Mouse (Mus musculus) spleen, adult 10 weeks (tissue): ENCODE results near the gene Tsc22d3. TPM values are rescaled to one million over a fixed set of nuclear protein-coding genes. Genes with fewer than 3 reads are reported as not detected.

Source experiments
- polyA plus RNA-seq: library from polyadenylated mRNA; stranded (reverse); fragments of 350-450 nt; fragmentation: Illumina TruSeq; extraction: RNeasy Lipid Tissue Mini Kit (QIAGEN cat#74804); gene quantifications from one replicate; pipeline ENCODE4 v1.2.3, GENCODE M21; 2015; ENCODE audit warnings: low replicate concordance; ENCODE audit not compliant: insufficient read depth

The Tsc22d3 gene
- 319 TPM for polyA plus RNA-seq

DNA sequence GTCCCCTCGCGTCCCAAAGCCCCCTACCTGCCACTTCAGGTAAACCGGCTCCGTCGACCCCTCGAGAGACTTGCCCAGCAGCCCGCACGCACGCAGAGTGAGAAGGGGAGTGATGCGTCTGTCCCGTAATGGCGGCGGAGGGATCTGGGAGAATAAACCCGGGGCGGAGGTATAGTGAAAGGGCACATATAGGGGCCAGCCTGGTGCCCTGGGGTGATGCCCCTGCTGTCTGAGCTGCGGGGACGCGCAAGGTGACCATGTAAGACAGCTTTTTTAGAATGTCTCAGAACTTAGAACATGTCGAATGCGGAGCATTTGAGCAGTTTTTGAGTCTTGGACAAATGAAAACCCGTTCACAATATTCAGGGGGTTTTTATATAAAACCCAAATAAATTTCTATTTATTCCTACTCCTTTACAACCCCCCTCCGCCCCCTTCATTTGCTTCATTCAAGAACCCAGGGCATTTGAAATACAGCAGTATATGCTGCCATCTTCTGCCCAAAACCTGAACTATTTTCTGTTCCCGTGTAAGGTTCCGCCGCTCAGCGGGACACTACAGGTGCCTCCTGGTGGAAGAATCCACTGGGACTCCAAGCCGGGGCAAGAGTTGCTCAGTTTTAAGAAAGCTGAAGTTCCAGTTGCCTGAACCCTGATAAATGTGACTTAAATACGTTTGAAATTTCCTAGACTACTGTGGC lies at the start of gene Tsc22d3:
Tsc22d3 (minus strand) TSS at position 250 of the 700 bp plus-strand sequence.

Other genes with a start within 250 kb of the Tsc22d3 start
- 45.4 TPM for gene Prps1, start 144.0 kb downstream of the Tsc22d3 start, polyA plus RNA-seq
- 6.7 TPM for gene Mid2, start 63.9 kb upstream of the Tsc22d3 start, polyA plus RNA-seq
- not detected for gene Tex13b, start 212.8 kb upstream of the Tsc22d3 start, polyA plus RNA-seq